Mouse (Mus musculus) spleen, postnatal 36 days (tissue): ENCODE measurements around the gene Mcam.
"Not testable (repeated sequence)": the region's sequence is repeated elsewhere in the genome, so short reads cannot be mapped to it uniquely, and the experiment has no call there.

ENCODE experiments used
- DNase-seq, 2 experiments: peaks; one replicate each; pipeline ENCODE4 v3.0.0; 2022; ENCODE audit warnings: low spot score in 2 of 2, mixed read lengths in 1 of 2

Mcam gene

DNA sequence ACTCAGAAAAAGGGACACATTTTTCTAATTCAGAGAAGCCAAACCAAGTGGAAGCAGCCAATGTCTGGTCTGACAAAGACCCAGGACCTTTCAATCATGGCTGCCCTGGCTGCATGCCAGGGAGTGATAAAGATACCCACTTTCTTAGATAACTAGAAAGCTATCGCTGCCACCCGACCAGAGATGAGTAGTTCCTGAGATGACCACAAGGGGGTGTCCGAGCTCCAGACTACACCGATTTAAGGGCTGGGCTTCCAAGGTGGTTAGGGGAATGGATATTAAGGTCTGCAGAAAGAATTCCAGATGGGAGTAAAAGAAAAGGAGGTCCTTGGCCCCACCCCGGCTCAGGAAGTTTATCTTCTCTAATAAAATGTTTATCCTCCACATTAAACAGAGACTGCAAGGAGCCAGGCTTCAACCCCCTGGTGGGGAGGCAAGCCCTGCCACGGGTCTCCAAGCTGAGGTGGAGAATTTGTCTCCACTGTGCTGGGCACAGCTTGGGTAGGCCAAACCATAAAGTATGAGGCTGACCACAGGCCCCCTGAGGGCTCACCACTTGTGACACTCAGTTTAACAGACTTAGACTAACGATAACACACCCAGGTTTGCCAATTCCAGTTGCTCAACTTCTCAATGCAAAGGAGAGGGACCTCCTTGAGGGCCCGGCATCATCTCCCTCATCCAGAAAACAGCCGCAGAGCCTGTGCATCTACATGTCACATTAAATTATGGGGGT lies 24.7 kb upstream of the Mcam start:
- DNase-seq, result peak; percentile 47 to 59

DNA sequence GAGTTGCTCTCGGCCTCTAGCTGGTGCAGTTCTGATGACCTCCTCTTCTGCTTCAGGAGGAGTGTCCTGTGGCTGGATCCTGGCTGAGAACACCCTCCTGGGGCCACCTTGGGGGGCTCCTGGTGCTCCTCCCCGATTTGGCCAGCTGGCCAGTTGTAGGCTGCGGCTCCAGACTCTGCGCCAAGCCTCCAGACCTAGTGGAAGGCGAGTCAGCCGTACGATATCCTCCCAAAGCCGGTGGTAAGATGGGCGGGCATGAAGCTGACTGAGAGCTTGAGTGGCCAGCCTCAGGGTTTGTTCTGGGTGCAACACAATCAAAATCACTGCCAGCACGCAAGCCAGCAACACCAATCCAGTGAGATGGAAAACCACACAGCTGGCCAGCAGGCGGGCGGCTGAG lies 22.4 kb upstream of the Mcam start:
- DNase-seq, result not testable (repeated sequence)

DNA sequence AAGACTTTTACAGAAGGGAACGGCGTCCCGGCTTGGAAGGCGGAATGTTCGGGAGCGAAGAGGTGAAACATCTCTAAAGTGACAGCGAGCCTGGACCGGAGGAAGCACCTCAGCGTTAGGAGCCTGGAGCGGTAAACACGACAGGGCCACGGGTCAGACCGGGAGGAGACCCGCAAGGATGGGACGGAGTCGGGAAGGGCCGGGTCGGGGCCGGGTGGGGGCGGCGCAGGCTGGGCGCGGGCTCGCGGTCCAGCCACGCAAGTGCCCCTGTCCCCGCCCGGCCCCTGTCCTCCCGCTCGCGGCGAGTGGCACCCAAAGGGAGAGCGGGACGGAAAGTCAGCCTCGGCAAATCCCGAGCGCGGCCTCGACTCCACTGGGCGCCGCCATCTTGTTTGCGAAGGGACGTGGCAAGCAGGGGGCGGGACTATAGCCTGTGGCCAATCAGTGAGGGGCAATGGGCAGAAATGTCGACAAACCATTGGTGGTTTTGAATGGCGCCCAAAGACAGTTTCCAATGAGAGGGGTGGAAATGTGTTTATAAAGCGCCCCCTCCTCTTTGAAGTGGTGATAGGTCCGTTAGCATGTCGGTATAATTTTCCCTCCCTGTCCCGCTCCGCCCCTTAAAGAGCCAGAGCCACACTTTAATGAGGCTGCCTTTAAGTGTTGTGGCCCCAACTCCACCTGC lies 21.0 kb upstream of the Mcam start, which contains the start of the genes Gm49380 and Rnf26:
Gene Gm49380 (minus strand): TSS at position 396 of the 685 bp plus-strand sequence.
Gene Rnf26 (minus strand): TSS at position 413 of the 685 bp plus-strand sequence.
- peak; percentile 95 to 96 for DNase-seq

DNA sequence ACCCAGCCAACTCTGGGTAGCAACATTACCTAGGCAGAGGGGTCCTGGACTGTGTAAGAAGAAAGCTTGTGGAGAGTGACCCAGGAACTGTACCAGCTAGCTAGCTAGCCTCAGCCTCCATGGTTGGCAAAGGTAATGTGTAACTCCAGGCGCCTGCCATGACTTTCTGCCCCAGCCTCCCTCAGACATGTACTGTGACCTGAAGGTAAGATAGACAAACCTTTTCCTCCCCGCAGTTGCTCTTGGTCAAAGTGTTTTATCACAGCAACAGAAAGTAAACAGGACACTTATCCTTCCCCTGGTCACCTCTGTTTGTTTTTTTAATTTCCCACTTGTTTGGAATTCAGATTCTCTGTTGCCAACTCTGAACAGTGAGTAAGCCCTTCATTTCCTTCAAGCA lies 19.8 kb upstream of the Mcam start:
- no peak for DNase-seq

DNA sequence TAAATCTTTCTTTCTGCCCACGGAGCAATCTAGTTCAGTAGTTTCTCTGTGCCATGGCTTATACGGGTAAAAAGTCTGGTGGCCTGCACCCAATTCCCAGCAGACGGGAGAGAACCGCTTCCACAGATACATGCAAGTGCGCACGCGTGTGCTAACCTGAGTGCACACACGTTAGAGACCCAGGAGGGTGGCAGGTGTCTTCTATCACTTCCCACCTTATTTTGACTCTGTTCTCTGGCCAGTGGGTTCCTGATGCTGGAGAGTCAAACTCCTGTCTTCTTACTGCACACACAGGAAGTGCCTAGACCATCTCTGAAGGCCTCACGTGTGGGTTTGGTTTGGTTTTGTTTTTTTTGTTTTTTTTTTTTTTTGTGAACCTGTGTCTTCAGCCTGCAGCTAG lies 18.7 kb upstream of the Mcam start:
- no peak for DNase-seq

DNA sequence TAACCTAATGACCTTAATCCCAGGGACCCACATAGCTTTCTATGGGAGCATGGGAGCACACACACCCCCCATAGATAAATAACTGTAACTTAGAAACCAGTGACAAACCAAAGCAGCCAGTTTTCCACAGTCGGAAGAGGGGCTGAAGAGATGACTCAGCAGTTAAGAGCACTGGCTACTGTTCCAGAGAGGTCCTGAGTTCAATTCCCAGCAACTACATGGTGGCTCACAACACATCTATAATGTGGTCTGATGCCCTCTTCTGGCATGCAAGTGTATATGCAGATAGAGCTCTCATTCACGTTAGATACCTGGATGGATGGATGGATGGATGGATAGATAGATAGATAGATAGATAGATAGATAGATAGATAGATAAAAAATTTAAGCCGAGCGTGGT lies 18.1 kb upstream of the Mcam start:
- no peak for DNase-seq

DNA sequence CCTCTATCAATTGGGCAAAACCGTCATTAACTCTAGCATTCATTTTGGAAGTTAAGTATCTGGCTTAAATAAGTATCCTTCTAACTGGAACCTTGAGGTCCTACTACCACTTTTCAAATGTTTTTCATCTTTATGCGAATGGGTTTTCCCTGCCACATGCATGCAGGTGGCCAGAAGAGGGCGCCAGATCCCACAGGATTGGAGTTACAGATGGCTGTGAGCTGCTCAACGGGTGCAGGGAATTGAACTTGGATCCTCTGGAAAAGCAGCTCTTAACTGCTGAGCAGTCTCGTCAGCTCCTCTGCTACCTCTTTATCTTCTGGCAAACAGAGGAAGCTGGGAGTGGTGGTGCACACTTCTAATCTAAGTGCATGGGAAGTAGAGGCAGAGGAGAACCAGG lies 15.3 kb upstream of the Mcam start:
- DNase-seq, result no peak

DNA sequence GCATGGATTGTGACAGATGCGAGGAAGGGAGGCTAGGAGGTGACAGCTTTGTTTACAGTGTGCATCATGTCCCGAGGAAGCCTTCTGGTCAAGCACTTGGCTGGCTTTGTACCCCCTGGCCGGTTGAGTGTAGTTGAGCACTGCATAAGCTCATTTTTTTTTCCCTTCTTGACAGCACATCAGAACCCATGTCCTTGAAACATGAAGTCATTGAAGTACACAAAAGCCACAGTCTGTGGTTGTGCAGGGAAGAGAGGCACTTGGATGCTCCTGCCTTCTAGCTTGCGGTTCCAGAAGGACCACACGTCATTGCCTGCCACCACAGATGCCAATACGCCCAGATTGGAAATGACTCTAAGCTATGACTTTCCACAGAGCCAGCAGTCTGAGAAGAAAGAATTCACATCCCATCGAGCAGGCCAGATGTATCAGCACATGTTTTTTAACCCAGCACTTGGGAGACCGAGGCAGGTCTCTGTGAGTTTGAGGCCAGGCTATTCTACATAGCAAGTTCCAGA lies 14.3 kb upstream of the Mcam start:
- DNase-seq, result no peak

DNA sequence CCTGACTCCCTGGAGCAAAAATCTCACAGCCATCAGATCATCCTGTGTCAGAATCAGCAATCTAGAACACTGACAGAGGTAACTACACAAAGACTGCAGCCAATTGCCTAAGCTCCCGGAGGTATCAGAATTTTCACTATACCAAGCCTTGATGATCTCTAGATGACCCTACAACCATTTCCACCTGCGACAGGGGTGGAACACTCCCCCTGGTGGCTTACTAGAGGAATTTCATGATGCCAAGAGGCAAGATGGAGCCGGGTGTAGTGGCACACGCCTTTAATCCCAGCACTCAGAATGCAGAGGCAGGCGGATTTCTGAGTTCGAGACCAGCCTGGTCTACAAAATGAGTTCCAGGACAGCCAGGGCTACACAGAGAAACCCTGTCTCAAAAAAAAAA lies 10.0 kb upstream of the Mcam start:
- DNase-seq, result no peak

DNA sequence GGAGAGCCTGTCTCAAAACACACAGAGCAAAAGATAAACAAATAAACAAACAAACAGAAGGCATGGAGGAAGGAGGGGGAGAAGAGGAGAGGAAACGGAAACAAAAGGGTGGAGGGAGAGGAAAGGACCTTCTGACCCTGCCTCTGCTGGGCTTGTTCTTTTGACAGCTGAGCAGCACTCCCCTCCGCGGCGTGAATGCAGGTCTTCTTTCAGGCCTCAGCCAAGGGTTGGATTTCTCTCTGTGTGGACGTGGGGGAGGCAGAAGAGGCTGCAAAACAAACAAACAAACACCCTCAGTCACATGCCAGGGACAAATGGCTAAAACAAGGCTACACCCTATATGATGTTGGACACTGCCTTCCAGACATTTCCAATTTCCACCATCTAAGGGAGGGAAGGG lies 9.2 kb upstream of the Mcam start:
- no peak for DNase-seq

DNA sequence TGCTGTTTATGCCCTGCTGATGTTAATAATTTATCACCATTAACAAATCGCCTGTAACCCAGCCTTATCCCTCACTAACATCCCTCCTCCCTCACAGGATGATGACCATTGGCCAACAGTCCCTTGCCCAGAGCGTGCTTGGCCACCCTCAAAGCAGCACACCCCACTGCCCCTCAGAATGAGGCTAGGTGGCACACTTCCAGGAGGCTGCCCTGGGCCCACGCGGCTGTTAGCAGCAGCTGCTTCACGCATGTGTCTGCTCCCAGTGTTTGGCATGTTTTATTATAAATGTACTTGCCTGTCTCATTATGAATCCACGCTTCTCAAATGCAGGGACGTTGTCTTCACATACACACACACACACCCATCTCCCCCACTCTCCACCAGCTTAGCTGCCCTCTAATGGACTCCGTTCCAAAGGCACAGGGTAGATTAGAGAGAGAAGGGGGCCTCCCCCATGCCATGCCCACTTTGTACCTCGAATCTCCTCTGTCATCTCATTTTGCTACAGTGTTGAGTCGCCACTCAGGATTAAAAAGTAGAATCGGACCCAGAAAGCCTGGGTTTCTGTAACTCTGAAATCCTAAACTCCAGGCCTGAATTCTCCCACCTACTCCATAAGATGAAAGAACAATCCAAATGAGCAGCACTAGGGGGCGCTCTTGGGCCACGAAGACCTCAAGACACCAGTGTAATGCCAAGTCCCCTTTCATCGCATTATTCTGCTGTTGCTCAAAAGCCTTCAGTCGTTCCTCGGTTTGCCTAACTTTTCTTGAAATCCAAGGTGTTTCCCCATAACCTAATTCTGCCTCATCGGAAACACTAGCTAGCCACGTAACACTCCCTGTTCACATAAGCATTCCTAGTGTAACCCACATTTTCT lies 8.5 kb upstream of the Mcam start:
- DNase-seq, result peak; percentile 71 to 82

DNA sequence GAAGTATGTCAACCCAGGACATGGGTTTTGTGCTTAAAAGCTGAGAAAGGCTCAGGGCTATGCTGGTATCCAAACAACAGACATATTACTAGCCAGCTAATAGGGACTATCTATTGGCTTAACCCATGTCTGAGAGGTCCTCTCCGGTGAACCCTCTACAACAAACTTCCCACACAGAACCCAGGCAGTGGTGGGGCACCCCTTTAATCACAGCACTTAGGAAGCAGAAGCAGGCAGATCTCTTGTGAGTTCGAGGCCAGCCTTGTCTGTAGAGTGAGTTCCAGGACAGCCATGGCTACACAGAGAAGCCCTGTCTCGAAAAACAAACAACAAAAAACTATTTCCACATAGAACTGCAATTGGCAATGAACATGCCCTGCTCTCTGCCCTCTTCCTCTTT lies 7.5 kb upstream of the Mcam start:
- DNase-seq, result no peak

DNA sequence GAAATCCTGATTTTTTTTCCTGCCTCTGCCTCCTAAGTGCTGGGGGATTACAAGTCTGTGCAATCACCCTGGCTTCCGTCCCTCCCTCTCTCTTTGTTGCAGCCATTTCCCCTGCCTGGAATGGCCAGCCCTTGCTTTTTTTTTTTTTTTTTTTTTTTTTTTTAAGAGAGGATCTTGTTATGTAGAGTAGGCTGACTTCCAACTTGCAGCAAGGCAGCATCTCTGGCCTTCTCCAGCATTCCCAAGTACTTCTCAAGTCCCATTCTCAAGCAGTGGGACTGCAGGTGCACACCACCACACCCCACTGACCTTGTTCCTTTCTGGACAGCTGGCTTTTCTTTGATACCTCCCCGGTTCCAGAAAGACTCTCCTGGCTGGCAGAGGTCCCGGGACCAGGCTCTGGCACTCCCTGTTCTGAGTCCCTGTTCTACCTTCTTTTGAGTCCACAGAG lies 6.9 kb upstream of the Mcam start:
- no peak for DNase-seq

DNA sequence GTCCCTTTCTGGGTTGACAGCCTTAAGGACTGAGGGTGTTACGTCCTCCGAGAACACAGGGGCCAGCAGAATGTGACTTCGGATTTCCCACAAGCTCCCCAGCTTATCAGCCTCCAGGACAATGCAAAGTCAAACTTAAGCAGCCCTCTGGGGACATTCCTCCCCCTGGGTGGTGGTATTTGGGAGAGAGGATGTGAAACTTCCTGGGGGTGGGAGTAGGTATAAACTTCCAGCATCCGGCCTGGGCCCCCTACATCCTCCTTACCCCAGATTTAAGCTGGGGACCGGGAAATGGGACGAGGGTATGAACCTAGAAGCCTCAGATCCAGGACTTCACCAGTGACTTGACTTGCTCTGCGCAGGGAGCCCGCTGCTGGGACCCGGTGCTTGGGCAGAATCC lies 4.6 kb upstream of the Mcam start:
- DNase-seq, result no peak

DNA sequence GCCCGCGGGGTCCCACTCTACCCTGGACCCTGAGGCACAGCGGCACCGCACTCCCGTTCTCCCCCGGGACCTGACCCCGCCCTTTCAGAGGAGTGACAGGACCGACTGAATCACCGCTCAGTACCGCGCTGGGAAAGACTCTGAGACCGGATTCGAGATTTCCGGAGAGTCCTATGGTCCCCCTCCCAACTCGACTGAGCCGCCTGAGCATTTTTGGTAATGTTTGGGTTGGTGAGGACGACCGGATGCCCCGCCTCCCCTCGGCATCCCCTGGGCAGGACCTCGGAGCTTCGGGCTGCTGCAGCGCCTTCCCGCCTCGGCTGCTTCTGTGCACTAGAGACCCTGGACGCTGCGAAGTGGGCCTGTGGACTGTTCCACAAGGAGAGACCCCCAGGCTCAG lies 4.2 kb upstream of the Mcam start:
- peak; percentile 79 to 81 for DNase-seq

DNA sequence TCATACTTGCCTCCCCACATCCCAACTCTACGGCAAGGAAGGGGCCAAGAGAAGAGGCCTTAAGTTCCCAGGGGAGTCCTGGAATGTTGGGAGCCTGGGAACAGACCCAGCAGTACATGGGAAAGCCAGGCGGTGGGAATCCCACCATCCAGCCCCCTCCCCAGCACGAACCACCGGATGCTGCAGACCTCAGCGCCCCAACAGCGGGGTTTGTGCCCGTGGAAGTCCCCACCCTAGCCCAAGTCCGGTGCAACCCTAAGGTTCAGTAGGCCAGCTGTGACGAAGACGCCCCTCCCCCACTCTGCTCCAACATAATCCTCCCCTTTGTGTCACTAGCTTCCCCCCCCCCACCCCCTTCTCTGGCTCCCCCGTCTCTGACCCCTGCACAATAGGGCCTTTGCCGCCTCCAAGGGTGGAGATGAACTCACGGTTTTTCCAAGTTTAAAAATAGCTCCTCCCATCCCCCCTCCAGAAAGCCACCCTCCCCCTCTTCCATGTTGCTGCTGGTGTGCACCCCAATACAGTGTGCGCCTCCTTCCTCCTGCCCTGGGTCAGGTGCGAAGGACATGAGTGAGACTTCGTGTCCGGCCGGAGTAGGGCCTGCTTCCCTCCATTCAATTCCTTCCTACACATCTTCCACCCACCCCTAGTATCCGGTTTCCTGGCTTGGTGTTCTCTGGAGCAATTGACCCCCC lies 3.5 kb upstream of the Mcam start:
- DNase-seq, result no peak

DNA sequence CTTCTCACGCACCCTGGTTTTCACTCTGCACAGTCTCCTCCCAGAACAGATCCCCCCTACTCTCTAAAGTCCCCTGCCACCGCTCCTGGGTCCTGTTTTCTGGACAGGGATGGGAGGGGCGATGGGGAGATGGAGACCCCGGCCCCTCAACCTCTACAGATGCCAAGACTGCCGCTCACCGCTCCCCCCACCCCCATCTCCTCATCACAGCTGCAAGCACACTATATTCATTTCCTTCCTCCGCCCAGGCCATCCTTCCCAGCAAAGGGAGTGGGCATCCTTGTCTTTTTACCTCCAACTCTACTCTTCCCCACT lies 3.0 kb upstream of the Mcam start:
- DNase-seq, result no peak

DNA sequence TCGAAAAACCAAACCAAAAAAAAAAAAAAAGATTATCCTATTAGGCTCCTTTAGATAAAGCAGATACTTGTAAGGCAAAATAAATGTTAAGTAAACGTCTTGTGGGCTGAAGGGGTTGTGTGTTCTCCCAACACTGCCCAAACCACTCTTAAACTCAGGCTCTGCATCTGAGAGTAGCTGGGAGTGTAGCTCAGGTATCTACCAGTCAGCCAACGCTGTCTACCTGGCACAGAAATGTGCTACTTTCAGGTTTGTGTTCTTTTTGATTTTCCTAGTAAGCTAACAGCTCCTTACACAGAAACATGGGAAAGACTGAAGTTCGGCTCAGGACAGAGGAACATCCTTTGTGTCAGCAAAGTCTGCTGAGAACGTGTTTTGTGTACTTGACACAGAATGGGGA lies 2.1 kb upstream of the Mcam start:
- DNase-seq, result no peak

DNA sequence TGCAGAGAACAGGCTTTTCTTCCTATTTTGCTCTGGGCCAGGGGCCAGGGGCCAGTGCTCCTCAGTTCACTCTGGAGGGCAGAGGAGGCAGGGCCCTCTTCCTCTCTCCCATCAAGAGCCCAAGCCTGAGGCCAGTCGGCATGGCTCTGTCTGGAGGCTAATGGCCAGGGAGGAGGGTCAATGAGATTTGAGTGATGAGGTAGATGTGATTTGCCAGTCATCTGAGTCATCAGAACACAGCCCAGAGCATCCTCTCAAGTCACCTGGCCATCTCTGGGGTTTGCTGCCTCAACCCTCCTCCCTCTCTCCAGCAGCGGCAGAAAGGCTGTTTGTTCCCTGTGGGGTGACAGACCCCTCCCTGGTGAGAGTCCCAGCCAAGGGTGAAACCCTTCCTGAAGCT lies 982 bp upstream of the Mcam start:
- DNase-seq, result no peak

DNA sequence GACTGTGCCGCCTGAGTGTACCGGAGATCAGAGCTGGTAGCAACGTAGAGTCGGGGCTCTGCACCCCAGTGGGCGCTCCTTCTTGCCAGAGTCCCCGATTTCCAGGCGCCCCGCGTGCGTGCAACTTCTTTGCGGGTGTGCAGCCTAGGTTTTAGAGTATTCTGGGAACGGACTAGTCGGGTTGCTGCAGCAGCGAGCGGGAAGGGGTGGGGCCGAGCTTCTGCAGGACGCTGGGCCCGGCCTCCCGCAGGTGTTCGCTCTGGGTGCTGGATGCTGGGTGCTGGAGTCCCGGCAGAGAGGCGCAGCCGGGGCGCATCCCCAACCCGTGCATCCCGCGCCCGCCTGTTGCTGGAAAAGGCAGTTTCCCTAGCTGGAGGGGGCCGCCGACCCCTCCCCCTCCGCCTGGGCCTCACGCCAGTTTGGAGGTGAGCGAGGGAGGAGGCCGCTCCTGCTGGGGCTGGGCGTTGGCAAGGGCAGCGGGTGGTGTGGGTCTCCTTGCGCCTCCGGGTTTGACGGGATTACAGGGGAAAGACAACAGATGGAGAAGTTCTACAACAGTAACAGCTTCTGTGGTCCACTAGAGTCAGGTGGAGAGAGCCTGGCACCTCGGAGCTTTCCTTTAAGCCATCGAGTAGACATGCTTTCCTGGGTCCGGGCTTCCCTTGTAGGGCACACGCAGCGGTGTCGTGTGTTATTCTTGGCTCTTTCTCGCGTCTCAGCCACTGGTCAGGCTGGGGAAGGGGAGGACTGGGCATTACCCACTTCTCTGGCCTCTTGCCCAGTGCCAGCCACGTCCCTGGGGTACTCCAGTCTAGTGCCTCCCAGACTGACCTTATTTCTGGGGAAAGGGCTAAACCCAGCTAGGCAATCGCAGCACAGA lies 822 bp downstream of the Mcam start:
- DNase-seq, result no peak
